Mouse (Mus musculus) liver, adult (tissue): ENCODE results near the gene Vwa1.

Source experiments
- GATA4 ChIP-seq: IDR thresholded peaks from 2 replicates; pipeline ENCODE4 v1.6.1; 2014; ENCODE audit warnings: mild to moderate bottlenecking, low read length; ENCODE audit not compliant: insufficient replicate concordance

Vwa1 gene

DNA sequence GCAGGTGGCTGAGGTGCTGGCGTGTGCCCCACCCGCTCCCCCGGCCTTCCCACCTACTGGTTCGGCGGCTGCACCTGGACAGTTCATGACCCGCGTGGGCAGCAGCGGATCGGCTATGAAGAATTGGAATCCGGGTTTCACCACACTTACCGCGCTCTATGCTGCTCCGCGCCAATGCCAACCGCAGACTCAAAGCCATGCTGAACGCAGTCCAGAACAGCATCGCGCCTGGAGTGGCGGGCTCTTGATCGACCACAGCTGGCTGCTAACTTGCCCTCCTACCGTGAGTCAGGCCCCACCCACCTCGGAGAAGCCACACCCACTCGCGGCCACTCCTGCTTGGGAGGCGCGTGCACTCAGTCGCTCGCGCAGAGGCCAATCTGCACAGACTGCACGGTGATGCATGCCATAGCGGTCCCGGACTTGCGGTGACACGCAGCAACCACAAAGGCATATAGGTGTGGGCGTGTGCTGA lies at the start of gene Vwa1:
Vwa1 (minus strand) TSS at position 419 of the 475 bp plus-strand sequence.
- TF ChIP-seq GATA4, result no peak

DNA sequence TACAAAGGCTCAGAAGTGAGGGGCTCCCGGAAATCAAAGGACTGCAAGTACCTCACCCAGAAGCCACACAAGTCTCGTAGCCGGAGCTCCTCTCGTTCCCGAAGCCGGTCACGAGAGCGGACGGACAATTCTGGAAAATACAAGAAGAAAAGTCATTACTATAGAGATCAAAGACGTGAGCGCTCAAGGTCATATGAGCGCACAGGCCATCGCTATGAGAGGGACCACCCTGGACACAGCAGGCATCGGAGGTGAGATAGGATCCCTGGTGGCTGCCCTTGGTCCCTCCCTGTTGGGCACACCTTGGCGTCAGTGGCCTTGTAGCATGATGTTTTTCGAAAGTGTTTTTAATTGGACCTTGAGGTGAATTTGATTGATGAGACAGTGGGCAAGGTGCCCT lies 48.9 kb upstream of the Vwa1 start:
- TF ChIP-seq GATA4, result no peak

DNA sequence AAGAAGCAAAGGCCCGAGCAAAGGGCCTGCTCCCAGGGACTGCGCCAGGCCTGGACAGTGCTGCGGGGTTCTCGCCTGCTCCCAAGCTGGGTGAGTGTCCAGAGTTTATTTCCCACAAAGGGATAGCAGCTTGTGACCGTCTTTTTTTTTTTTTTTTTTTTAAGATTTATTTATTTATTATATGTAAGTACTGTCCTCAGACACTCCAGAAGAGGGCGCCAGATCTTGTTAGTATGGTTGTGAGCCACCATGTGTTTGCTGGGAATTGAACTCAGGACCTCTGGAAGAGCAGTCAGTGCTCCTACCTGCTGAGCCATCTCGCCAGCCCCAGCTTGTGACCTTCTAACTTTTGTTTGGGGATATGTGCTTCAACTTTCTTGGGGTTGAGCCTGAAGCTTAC lies 46.5 kb upstream of the Vwa1 start:
- no peak for TF ChIP-seq GATA4

DNA sequence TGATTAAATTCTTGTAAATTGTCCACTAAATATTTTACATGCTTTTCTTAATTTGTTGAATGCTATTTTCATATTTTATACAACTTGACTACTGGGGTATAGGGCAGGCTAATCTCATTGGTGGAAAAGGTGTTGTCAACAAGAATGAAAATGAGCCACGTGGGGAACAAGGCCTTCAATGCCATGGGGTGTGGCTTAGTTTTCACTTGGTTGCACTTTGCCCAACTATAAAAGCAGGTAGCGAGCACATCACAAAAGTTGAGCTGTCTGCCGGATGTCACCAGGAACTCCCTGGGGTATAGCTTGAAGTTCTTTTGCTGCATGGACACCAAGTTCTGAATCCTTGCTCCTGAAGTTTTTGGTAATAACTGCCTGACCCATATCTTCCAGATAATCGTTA lies 43.0 kb upstream of the Vwa1 start:
- no peak for TF ChIP-seq GATA4

DNA sequence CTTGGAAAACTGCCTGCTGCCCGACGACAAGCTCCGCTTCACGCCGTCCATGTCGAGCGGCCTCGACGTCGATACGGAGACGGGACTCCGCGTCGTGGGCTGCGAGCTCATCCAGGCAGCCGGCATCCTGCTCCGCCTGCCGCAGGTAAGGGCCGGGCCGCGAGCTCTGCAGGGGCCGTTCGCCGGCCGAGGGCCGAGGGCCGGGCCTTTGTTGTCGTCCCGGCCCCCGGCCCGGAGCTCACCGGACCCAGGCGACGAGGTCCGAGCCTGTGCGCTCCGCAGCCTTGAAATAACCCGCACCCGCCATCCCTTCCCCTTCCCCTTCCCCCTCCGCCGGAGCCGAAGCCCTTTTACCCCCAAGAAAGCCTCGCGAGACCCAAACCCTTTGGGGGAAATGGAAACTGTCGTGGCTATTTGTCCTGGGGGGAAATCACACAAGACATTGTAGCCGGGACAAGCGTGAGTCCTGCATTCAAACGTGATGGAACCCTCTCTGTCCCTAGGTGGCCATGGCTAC lies 38.2 kb upstream of the Vwa1 start:
- TF ChIP-seq GATA4, result no peak

DNA sequence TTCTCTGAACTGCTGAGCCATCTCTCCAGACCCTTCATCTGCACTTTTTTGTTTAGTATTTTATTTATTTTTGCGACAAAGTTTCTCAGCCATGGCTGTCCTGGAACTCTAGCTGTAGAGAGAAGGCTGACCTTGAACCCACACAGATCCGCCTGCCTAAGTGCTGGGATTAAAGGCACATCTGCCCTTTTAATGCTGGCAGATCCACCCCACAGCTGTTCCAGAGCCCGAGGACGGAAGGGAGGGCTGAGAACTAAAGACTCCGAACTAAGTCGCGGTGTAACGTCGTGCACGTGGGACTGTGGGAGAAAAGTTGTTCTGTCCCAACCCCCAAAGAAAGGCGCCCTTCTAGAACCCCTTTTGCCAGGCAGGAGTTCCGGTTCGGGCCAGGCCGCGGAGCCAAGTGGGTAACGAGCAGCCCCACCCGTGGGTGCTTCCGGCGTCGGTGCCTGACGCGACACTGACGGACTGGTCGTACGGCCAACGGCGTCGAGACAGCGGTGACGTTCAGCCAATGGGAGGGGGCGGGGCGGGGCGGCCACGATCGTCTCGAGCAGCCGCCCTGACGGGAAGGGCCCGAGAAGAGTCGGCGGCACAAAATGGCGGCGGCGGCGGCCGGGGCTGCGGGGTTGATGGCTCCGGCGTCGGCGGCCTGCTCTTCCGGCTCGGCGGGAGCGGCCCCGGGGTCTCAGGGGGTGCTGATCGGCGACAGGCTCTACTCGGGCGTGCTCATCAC lies 37.6 kb upstream of the Vwa1 start, which contains the start of gene Ccnl2:
Ccnl2 (plus strand) TSS at position 561 of the 736 bp plus-strand sequence.
- no peak; the same call in 1 of the 2 replicates for TF ChIP-seq GATA4

DNA sequence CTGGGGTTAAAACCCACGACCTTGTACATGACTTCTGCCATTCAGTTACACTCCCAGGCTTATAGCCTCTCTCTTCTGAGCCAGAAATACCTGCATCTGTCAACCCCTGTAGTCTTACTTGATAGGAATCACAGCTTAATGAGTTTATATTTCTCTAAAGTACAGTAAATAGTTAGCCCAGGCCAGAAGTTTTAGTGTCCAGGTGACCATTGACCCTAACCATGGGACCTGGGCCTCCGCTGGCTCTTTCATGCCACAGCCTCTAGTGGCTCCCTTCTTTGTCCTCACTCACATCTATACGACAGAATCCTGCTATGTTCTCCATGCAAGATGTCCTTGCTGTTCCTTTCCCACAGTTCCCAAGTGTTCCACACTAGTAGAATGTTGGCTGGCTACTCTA lies 33.3 kb upstream of the Vwa1 start:
- no peak for TF ChIP-seq GATA4

DNA sequence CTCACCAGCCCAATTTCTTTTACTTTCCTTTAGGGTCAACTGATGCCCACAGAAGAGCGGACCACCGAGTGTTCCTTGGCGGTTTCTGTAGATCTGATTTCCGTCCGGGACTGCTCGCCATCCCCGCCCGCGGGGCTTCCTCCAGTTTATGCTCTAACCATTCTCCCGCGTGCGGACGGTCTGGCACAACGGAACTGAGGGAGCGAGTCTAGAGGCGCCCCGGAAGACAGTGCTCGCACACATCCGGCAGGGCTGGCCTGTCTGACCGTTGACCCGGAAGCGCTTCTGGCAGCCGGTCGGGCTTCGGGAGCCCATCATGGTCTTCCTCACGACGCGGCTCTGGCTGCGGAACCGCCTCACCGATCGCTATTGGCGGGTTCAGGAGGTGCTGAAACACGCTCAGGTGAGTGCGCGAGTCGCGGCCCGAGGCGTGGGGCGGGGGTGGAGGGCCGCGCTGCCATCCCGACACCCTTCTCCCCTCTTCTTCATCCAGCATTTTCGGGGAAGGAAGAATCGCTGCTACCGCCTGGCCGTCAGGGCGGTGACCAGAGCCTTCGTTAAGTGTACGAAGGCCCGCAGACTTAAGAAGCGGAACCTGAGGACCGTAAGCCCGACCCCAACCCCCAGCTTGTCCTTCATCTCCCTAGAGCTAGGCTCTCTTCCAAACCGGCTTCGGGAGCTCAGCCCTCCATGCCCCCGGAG lies 29.0 kb upstream of the Vwa1 start:
- peak; percentile 59; the same call in 1 of the 2 replicates for TF ChIP-seq GATA4

DNA sequence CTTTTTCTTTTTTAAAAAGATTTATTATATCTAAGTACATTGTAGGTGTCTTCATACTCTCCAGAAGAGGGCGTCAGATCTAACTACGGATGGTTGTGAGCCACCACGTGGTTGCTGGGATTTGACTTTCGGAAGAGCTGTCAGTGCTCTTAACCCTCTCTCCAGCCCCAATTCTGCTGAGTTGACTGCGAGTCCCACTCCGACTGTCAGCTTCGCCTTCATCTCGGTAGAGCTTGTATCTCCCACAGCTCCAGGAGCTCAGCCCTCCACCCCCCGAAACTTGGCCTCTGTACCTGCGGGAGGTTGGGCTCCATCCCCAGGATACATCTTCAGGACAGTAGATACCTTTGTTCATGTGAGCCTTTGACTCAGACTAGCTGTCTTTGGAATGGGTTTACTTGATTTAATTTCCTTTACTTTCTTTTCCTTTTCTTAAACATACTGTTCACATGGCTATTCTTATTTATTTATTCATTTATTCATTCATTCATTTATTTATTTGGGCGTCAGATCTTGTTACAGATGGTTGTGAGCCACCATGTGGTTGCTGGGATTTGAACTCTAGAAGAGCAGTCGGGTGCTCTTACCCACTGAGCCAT lies 28.3 kb upstream of the Vwa1 start, which contains the start of gene Mrpl20:
Mrpl20 (plus strand) TSS at position 138 of the 599 bp plus-strand sequence.
- TF ChIP-seq GATA4, result no peak

DNA sequence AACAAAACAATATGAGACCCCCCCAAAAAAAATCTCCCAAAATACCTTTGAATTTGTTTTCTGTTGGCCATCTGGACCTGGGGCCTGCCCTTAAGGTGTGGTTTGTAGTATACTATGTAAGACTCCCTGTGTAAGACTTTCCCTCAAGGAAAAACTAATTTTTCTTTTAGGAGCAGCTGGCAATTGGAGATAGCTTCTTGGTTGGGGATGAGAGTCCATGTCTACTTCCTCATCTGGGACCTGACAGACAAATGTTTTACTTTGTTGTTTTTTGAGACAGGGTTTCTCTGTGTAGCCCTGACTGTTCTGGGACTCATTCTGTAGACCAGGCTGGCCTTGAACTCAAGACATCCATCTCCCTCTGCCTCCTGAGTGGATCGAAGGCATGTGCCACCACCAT lies 27.6 kb upstream of the Vwa1 start:
- no peak for TF ChIP-seq GATA4

DNA sequence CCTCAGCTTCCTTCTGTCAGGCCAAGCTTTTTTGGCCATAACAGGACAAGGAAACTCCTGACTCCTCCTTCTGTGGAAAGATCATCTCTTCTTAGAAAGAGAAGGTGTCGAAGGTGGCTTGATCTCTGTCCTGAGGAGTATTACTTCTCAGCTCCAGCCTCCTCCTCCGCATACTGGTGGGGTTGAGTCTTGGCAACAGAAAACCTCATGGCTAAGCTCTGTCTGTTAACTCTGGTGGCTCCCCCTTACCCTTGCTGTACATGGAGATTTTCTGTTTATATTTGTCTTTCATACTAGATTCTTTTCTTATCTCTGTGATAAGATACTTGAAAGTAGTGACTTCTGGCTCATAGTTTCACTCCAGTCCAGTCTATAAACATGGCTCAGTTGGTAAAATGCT lies 19.2 kb upstream of the Vwa1 start:
- no peak for TF ChIP-seq GATA4

DNA sequence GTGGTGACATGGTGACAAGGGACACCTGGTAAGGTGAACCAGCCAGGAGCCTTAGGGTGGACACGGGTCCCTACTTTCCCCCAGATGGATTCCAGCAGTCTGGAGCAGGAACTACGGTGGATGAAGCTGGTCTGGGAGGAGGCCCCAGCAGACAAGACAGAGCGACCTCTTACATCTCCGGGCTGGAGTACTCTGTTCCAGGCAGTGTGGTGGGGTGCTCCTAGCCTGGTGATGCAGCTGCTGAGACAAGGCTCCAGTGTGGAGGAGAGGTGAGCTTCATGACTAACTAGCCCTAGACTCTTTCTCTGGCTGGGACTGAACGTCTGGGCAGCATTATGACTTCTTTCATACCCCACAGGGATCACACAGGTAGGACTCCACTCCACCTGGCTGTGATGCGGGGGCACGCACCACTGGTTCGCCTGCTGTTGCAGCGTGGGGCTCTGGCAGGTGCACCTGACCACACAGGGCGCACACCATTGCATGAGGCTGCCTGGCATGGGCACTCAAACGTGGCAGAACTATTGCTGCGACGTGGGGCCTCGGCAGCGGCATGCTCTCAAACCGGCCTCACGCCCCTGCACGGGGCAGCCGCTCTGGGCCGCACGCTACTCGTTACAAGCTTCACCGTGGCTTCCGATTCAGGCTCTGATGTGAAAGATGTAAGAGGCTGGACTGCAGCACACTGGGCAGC lies 16.9 kb upstream of the Vwa1 start:
- no peak for TF ChIP-seq GATA4

DNA sequence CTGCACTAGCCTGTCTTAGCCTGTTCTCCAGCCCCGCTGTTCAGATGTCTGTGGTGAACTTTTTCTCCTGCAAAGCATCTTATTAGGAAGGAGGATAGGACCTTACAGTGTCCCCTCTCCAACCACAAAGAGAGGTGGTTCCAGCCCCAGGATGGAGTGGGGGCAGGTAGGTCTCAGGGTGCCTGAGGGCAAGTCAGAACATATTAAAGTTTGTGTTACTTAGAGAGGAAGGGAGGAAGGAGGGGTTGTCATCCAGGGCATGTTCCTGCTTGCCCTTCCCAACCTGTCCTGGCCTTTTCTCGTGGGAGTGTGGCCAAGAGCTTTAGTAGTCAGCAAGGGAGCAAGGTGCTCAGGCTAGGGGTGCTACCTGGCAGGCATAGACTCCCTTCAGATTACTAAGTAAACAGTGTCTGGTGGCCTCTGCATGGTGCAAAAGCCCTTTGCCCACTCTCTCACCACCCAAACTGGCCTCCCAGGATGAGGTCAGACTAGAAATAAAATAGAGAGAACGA lies 16.2 kb upstream of the Vwa1 start:
- no peak for TF ChIP-seq GATA4

DNA sequence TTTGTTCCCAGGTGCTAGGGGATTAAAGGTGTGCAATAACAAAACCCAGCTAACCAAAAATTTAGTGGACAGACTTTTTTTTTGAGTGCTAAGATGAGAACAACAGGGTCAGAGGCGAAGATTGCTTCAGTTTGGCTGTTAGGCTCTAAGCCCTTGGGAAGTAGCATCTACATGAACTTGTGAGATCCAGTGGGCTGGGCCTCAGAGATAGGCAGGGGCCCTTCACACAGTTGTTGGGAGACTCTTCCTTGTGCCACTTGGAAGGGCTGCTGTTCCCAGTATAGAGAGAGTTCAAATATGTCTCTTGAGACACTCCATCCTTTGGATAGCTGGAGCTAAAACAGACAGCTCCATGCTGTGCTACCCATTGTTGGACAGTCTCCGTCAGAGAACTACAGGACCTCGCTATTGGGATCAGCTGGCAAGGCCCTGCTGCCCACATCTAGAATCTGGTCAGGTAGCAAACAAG lies 15.6 kb upstream of the Vwa1 start, which contains the start of gene Ankrd65:
Ankrd65 (plus strand) TSS at position 419 of the 469 bp plus-strand sequence.
- TF ChIP-seq GATA4, result no peak

DNA sequence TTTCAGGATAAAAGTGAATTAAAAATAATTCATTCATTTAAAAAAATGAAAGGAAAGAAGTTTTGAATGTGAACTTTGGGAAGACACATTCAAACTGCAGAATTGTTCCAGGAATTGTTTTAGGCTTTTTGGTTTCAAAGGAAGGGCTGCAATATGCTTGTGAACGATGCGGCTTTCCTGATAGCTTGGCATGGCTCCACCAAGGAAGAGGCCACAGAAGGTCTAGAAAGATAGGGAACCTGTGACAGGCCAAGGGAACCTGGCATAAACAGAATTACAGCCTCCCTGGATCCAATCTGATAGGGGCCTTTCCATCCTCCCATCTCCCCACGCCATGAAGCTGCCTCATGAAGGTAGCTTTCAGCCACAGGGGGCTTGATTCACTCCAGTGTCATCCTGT lies 13.8 kb upstream of the Vwa1 start:
- no peak for TF ChIP-seq GATA4

DNA sequence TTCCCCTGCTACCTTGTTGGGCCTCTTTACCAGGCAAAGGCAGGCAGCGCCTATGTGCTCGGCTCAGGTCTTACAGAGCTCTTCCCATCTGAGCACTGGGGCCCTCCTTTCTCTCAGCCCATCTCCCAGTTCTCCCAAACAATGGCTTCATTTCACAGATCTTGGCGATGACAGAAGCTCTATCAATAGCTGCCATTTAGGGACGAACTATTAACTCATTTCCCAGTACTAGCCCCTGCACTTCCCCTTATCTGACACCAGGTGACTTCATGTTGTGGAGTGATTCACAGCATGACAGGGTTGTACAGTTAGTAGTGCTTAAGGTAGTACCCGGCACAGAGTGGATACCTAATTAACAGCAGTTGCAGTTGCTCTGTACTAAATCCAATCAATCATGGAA lies 11.3 kb upstream of the Vwa1 start, which contains the start of gene Tmem88b:
Tmem88b (minus strand) TSS at position 56 of the 400 bp plus-strand sequence.
- no peak for TF ChIP-seq GATA4
